Mouse (Mus musculus): ENCODE data around the gene Pzp. TPM values are rescaled to one million over a fixed set of nuclear protein-coding genes. Genes with fewer than 3 reads are reported as not detected.

Gene Pzp
- polyA plus RNA-seq, 1 experiment from 2014 or later = not detected

DNA sequence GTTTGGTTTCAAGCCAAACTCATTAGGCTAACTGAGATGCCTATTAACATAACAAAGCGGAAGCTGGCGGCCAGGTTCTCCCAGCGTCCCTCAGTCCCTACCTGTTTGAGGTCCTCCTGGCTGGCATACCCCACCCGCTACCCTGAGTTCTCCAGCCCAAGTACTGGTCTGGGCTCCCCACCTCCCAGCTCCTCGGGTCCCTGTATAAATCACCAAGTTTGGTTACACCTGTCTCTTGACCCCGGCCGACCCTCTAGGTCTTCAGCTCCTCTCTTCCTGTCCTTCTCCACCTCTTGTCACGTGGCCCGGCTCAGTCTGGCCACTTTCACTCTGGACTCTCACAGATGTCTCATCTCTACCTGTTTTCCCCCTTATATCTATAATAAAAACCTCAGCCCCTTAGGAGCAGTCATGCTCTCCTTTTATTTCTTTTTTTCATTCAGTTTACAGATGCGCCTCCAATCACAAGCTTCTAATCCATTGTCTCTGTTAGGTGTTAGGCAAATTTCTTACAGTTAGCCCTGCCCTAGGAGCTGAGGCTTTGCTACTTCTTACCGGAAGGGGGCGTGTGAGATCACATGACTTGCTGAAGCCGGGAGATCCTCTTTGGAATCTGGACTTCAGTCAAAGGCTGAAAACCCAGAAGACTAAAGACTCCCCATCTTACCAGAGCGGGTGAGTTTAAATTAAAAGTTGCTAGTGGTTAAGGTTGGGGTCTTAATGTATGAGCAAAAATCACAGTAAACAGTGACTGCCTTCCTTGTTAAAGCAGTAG is 80.6 kb downstream of the Pzp start:
- ATAC-seq = peak; percentile 77
- Histone ChIP-seq H3K27ac (ENCODE audit: low read length) (no peak overlapping the region), H3K4me2 (ENCODE audit: low read length) (peak overlapping the region; percentile 37), H3K9ac (replicated peaks; ENCODE audit: low read depth, low read length) (no peak overlapping the region), H3K27me3 (replicated peaks; ENCODE audit: control insufficient read depth, insufficient read depth, low read length) (no peaks in the 10 kb centered on the region), H3K36me3 (ENCODE audit: control insufficient read depth, insufficient read depth) (no peaks in the 10 kb centered on the region), H3K9me3 (ENCODE audit: control insufficient read depth, low read length) (no peaks in the 10 kb centered on the region), H3K4me3 (replicated peaks; ENCODE audit: low read length) (no peak overlapping the region), H3K4me1 (replicated peaks; ENCODE audit: control insufficient read depth, insufficient read depth, low read length) (peaks cover 8% of the 10 kb centered on the region)
- WGBS = 9% methylated on average over 14 of the region's 14 CpGs

DNA sequence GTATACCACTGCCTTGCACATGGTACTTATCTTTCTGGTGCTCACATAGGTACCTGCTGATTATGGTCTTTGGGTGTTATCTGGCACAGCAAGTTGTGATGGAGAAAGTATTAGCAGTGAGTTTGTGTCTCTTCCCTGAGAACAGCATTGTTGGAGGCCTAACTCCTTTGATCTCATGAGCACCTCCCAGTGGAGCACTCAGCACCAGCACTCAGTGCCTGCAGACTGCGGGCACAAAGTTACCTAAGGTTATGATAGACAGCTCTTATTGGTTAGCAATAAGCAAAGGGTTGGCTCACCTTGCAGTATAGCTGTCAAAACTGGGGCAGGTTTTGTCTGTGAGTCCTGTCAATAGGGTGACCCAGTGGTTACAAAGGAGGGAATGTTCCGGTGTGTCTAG is 86.3 kb downstream of the Pzp start:
- Histone ChIP-seq H3K4me3 (replicated peaks; ENCODE audit: low read length) (no peak overlapping the region), H3K36me3 (ENCODE audit: control insufficient read depth, insufficient read depth) (peaks cover 6% of the 10 kb centered on the region), H3K4me1 (replicated peaks; ENCODE audit: control insufficient read depth, insufficient read depth, low read length) (peaks cover 16% of the 10 kb centered on the region), H3K27me3 (replicated peaks; ENCODE audit: control insufficient read depth, insufficient read depth, low read length) (no peaks in the 10 kb centered on the region), H3K4me2 (ENCODE audit: low read length) (no peak overlapping the region), H3K27ac (ENCODE audit: low read length) (no peak overlapping the region), H3K9ac (replicated peaks; ENCODE audit: low read depth, low read length) (no peak overlapping the region), H3K9me3 (ENCODE audit: control insufficient read depth, low read length) (no peaks in the 10 kb centered on the region)
- WGBS = 91% methylated on average over 2 of the region's 2 CpGs
- no peak for ATAC-seq

DNA sequence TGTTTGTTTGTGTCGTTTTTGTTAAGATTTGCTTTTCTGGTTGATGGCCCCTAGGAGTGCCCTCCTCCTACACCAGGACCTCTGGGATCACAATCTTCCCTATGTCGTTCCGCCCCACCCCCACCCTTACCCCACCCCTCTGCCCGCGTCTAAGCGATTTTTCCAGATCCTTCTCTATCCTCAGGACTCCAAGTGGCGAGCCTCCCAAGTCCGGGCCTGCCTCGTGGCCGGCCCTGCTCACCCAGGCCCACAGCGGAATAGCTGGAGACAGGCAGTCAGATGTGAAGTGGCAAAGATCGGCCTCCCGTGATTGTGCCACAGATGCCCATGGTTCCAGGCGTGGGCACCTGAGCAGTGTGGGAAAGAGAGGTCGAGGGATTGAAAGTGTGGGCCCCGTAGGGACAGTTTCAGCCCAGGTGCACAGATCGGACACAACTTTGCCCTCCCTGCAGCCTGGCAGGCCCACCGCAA is 87.6 kb downstream of the Pzp start:
- H3K27me3 ChIP-seq (replicated peaks; ENCODE audit: control insufficient read depth, insufficient read depth, low read length) = no peaks in the 10 kb centered on the region
- H3K27ac ChIP-seq (ENCODE audit: low read length) = no peak overlapping the region
- peaks cover 18% of the 10 kb centered on the region for H3K36me3 ChIP-seq (ENCODE audit: control insufficient read depth, insufficient read depth)
- H3K4me3 ChIP-seq (replicated peaks; ENCODE audit: low read length) = peak overlapping the region; percentile 90
- H3K4me1 ChIP-seq (replicated peaks; ENCODE audit: control insufficient read depth, insufficient read depth, low read length) = peaks cover 16% of the 10 kb centered on the region
- H3K9ac ChIP-seq (replicated peaks; ENCODE audit: low read depth, low read length) = peak overlapping the region; percentile 40
- ATAC-seq = peak; percentile 45; the same call in 1 of the 2 replicates
- peak overlapping the region; percentile 66 for H3K4me2 ChIP-seq (ENCODE audit: low read length)
- WGBS = 30% methylated on average over 18 of the region's 18 CpGs
- H3K9me3 ChIP-seq (ENCODE audit: control insufficient read depth, low read length) = no peaks in the 10 kb centered on the region

DNA sequence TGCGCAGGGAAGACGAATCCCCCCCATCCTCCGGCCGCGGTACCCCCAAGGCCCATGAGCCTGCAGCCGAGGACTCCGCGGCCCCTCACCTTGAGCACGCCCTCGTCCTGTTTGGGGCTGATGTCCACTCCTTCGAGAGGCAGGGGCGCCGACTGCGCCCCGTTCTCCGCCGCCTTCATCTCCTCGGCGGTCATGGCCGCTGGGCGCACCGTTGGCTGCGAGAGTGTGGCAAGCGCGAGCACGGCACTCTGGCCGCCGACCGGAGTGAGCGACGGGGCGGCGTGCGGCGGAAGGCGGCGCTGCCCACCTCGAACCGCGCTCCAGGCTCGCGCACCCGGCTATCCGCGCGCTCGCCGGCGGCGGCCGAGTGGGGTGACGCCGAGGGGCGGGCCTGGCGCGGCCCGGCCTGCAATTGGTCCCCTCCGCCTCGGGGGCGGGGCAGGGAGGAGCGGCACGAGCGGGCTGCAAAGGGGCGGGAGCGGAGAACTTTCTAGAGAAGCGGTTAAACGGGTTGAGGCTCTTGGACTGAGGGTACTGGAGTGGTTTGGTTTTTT is 88.1 kb downstream of the Pzp start, which contains the start of gene Fkbp4:
Fkbp4 (minus strand) TSS at position 361 of the 554 bp plus-strand sequence.
- WGBS = under 1% methylated on average over 64 of the region's 67 CpGs
- Histone ChIP-seq H3K36me3 (ENCODE audit: control insufficient read depth, insufficient read depth) (peaks cover 21% of the 10 kb centered on the region), H3K4me2 (ENCODE audit: low read length) (peak within 1 kb of the TSS; percentile 66), H3K4me1 (replicated peaks; ENCODE audit: control insufficient read depth, insufficient read depth, low read length) (peaks cover 16% of the 10 kb centered on the region), H3K9ac (replicated peaks; ENCODE audit: low read depth, low read length) (peak within 1 kb of the TSS; percentile 94), H3K27ac (ENCODE audit: low read length) (peak within 1 kb of the TSS; percentile 90), H3K9me3 (ENCODE audit: control insufficient read depth, low read length) (no peaks in the 10 kb centered on the region), H3K4me3 (replicated peaks; ENCODE audit: low read length) (peak within 1 kb of the TSS; percentile 90), H3K27me3 (replicated peaks; ENCODE audit: control insufficient read depth, insufficient read depth, low read length) (no peaks in the 10 kb centered on the region)
- peak; percentile 94 for ATAC-seq

DNA sequence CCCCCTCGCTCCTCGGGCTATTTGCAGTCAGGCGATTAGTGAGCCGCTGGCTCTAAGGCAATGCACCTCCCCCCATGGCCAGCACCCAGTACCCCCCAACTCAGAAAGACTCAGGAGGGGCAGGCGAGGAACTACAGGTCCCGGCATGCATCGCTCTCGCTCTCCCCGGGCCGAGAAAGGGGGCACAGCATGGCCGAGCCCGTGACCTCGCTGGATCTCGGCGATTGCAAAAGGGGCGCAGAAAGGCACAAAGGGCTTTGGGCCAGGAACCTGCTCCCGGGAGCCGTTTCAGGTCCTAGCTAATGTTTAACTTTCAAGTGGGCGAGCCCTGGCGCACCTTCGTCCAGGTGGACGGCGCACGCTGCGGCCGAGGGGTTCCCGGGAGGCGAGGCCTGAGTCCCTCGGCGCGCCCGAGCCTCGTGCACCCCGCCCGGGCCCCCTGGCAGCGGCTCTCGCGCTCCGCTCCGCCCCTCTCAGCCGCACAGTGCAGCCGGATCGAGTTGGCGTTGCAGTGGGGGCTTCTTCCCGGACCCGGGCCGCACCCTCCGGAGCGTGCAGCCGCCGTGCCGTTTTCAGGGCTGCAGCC is 88.7 kb downstream of the Pzp start:
- ATAC-seq = peak; percentile 76
- peak overlapping the region; percentile 94 for H3K9ac ChIP-seq (replicated peaks; ENCODE audit: low read depth, low read length)
- under 1% methylated on average over 42 of the region's 52 CpGs for WGBS
- H3K27me3 ChIP-seq (replicated peaks; ENCODE audit: control insufficient read depth, insufficient read depth, low read length) = no peaks in the 10 kb centered on the region
- peak overlapping the region; percentile 66 for H3K4me2 ChIP-seq (ENCODE audit: low read length)
- peaks cover 16% of the 10 kb centered on the region for H3K4me1 ChIP-seq (replicated peaks; ENCODE audit: control insufficient read depth, insufficient read depth, low read length)
- H3K36me3 ChIP-seq (ENCODE audit: control insufficient read depth, insufficient read depth) = peaks cover 26% of the 10 kb centered on the region
- no peaks in the 10 kb centered on the region for H3K9me3 ChIP-seq (ENCODE audit: control insufficient read depth, low read length)
- peak overlapping the region; percentile 90 for H3K27ac ChIP-seq (ENCODE audit: low read length)
- H3K4me3 ChIP-seq (replicated peaks; ENCODE audit: low read length) = peak overlapping the region; percentile 90

DNA sequence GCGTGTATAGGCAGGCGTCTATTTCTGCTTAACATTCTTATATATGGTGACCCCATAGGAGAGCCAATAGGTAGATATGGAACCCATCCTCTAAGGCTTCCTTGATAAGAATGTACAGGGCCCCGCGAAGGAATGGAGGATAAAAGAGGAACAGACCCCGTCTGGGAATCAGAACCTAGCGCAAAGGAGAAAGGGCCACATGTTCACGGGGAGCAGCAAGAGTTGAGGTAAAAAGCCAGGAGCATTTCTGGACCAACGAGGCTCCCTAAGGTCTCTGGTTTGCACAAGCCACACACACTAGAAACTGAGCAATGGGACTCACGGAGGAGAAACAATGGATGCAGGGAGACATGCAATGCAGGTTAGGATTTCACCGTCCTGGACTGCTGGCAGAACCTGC is 89.2 kb downstream of the Pzp start:
- peaks cover 31% of the 10 kb centered on the region for H3K36me3 ChIP-seq (ENCODE audit: control insufficient read depth, insufficient read depth)
- peak overlapping the region; percentile 66 for H3K4me2 ChIP-seq (ENCODE audit: low read length)
- peak overlapping the region; percentile 90 for H3K27ac ChIP-seq (ENCODE audit: low read length)
- H3K9ac ChIP-seq (replicated peaks; ENCODE audit: low read depth, low read length) = peak overlapping the region; percentile 94
- 3% methylated on average over 10 of the region's 10 CpGs for WGBS
- H3K9me3 ChIP-seq (ENCODE audit: control insufficient read depth, low read length) = no peaks in the 10 kb centered on the region
- H3K4me1 ChIP-seq (replicated peaks; ENCODE audit: control insufficient read depth, insufficient read depth, low read length) = peaks cover 19% of the 10 kb centered on the region
- no peaks in the 10 kb centered on the region for H3K27me3 ChIP-seq (replicated peaks; ENCODE audit: control insufficient read depth, insufficient read depth, low read length)
- no peak for ATAC-seq
- H3K4me3 ChIP-seq (replicated peaks; ENCODE audit: low read length) = peak overlapping the region; percentile 90

DNA sequence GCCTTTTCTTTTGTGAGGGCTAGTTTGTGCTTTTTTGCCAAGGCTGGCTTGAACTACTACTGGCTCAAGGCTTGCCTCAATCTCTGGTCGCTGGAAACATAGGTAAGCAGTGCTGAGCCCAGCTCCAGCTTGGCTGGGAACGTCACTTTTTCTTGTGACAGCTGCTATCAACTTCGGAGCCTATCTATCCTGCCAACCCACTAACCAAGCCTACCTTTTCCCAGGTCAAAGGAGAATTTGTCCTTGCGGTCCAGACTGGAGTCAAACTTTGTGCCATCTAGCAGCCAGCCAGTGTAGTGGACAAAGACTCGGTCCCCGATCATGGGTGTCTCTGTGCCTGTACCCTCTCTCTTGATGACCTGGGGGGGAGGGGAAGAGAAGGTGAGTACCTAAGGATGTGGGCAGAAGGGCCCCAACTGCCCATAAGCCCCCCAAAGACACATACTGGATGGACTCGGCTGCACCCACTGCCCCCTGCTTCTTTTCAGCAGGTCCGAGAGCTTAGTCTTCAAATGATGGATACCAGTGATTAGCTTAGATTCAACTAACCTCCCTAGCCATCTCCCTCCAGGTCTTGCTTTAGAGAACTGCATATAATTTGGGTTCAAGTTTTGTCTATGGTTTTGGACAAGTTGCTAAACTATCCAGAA is 90.0 kb downstream of the Pzp start:
- H3K9ac ChIP-seq (replicated peaks; ENCODE audit: low read depth, low read length) = no peak overlapping the region; the same call in 1 of the 2 replicates
- no peak overlapping the region for H3K27ac ChIP-seq (ENCODE audit: low read length)
- peak overlapping the region; percentile 66 for H3K4me2 ChIP-seq (ENCODE audit: low read length)
- ATAC-seq = no peak
- H3K36me3 ChIP-seq (ENCODE audit: control insufficient read depth, insufficient read depth) = peaks cover 39% of the 10 kb centered on the region
- no peaks in the 10 kb centered on the region for H3K27me3 ChIP-seq (replicated peaks; ENCODE audit: control insufficient read depth, insufficient read depth, low read length)
- WGBS = 86% methylated on average over 8 of the region's 8 CpGs
- H3K4me1 ChIP-seq (replicated peaks; ENCODE audit: control insufficient read depth, insufficient read depth, low read length) = peaks cover 19% of the 10 kb centered on the region
- H3K4me3 ChIP-seq (replicated peaks; ENCODE audit: low read length) = peak overlapping the region; percentile 90
- no peaks in the 10 kb centered on the region for H3K9me3 ChIP-seq (ENCODE audit: control insufficient read depth, low read length)

DNA sequence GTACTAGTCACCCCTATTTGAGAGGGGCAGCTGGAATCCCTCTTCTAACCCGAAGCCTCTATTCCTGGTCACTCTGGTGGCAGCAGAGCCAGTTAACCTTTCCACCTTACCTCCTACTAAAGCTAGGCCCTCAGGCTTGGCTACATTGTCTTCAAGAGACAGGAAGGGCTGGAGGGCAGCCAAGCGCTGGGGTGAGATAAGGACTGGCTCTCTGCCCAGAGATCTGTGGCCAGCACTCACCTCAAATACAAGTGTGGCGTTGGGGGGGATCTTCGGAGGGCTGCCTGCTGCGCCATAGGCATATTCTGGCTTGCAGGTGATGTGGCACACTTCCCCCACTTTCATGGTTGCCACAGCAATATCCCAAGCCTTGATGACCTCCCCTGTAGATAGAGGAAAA is 91.0 kb downstream of the Pzp start:
- no peak overlapping the region for H3K27ac ChIP-seq (ENCODE audit: low read length)
- no peaks in the 10 kb centered on the region for H3K9me3 ChIP-seq (ENCODE audit: control insufficient read depth, low read length)
- no peaks in the 10 kb centered on the region for H3K27me3 ChIP-seq (replicated peaks; ENCODE audit: control insufficient read depth, insufficient read depth, low read length)
- ATAC-seq = no peak
- peaks cover 19% of the 10 kb centered on the region for H3K4me1 ChIP-seq (replicated peaks; ENCODE audit: control insufficient read depth, insufficient read depth, low read length)
- no peak overlapping the region for H3K9ac ChIP-seq (replicated peaks; ENCODE audit: low read depth, low read length)
- peaks cover 46% of the 10 kb centered on the region for H3K36me3 ChIP-seq (ENCODE audit: control insufficient read depth, insufficient read depth)
- H3K4me3 ChIP-seq (replicated peaks; ENCODE audit: low read length) = no peak overlapping the region
- no peak overlapping the region for H3K4me2 ChIP-seq (ENCODE audit: low read length)
- WGBS = 68% methylated on average over 5 of the region's 5 CpGs
